Mouse (Mus musculus) neural tube, embryonic 10.5 days (tissue): ENCODE data around the gene Bicc1.
A peak's percentile ranks its signal among the peaks of the same experiment; 100 is the strongest.

Experiments
- DNase-seq: peaks from one replicate; pipeline ENCODE4 v3.0.0-alpha.2; 2017; ENCODE audit warnings: low spot score; ENCODE audit errors: extremely low spot score

Bicc1 gene

DNA sequence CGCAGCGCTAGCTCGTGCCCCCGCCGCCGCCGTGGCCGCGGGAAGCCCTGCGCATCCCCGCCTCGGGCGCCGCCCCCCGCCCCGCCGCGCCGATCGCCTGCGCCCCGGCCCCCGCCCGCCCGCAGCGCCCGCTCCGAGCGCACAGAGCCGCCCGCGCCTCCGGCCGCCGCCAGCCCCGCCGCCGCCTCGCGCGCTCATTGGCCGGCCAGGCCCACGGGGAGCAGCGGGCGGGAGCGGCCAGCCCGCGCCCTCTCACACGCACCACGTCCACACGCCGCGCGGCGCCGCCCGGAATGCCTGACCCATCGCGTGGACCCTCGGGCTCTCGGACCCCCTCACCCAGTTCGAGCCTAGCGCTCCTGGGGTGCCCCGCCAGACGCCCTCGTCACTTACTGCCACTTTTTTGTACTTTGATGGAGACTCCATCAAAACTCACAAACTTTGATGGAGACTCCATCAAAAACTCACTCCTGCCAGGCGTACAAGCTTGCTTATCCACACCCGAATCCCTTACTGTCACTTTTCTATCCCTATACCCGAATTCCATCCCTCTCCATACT, at the start of gene Bicc1:
Bicc1 (minus strand) TSS at position 25 of the 560 bp plus-strand sequence.
- peak; percentile 66 for DNase-seq

DNA sequence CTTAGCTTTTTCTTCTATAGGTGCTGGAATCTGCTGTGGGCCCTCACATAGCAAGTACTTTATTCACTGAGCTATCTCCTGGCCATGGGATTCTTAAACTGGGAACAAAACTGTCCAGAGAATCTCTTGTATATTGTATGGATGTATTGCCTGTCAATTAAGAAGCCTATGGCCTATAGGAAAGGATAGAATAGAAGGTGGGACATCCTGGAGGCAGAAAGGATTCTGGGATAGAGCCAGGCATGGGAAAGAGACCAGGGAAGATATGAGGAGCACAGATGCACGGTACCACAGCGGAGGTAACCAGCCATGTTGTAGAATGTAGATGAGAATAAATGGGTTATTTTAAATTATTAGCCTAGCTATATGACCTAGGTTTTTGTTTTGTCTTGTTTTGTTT, 42.0 kb upstream of the Bicc1 start:
- DNase-seq, result no peak

DNA sequence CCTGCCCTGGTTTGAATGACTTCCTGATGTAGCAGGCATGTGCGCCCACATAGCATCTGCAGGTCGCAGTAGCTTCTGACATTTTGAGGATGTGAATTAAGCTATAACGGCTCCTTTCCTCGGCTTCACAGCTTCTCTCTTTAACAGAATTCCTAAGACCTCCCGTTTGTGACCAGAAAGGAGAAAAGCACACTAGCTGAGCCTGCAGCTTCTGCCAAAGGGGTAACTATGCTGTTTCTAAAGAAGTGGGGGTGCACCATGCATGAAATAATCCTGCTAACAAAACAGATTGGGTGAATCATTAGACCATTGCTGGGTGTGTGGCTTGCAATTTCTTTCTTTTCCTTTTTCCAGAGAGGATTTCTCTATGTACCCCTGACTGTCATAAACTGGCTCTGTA, 41.5 kb upstream of the Bicc1 start:
- no peak for DNase-seq

DNA sequence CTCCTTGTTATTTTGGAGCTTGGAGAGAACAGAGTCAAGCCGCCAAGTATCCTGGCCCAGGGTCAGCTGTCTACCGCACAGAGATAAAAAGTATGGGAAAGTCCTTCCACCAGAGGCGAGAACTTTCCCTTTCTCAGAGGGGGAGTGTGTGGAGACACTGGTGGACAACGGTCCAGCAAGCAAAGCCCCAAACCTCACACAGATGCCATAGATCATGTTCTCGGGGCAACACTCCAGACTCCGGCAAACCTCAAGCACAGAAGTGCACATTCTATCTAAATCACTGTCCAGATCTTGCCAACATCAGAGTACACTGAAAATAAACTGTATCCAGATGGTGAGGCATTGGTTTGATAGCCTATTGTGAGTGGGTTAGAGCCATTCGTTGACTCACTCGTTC, 39.2 kb upstream of the Bicc1 start:
- no peak for DNase-seq

DNA sequence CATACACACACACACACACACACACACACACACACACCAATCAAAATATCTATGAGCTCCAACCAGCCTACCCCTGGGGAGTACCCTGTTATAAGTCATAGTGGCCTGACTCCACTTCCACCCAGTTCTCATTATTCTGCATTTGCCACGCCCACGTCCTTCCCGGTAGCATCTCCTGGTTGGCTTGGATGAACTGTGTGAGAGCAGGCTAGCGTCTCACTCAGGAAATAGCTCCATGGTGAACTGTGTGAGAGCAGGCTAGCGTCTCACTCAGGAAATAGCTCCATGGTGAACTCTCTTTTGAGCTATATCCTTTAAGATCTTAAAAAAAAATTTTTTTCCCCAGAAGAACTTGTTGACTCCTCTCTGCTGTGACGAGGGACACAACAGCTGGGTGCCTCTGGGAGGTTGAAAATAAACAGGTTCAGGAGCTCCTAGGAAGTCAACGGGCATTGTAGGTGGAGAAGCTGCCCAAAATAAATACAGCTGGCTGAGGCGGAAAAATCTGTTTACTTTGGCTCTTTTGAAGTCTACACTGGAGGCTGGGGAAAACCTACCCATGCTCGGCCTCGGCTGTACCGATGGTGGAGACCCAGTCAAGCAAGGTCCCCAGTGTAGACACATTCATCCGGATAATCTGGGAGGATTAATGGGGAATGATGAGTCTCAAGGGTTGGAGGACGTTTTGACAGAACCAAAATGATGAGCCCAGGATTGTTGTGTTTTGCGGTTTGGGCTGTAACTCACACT, 37.7 kb upstream of the Bicc1 start:
- DNase-seq, result no peak

DNA sequence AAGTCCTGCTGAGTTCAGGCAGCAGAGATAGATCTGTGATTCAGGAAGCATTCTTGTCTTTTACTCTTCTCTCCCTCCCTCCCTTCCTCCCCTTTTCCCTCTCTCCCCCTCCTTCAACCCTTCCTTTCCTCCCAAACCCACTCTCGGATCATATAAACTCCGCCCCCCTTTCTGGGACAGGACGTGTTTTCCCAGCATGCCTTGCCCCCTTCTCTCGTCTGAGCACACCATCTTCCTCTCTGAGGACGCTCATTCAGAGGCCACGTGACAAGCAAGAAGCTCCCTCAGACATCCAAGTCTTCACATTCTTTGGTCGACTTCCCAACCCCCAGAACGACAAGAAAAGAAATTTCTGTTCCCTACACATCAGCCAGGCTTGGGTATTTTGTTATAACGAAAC, 36.0 kb upstream of the Bicc1 start:
- DNase-seq, result no peak

DNA sequence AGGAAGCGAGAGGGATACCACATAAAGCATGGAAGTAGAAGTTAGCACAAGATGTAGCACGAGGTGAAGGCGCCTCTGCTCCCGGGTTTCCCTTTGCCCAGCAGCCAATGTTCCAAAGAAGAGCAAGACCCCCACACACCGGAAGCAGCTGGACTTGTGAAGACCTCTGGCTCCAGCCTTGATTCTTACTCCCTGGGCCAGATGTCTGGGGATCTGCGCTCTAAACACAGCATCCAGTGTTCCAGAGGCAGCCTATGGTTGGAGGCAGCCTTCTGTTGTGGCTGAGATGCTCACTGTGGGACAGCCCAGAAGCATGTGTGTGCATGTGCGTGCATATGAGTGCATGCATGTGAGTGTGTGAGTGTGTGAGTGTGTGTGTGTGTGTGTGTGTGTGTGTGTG, 35.2 kb upstream of the Bicc1 start:
- no peak for DNase-seq

DNA sequence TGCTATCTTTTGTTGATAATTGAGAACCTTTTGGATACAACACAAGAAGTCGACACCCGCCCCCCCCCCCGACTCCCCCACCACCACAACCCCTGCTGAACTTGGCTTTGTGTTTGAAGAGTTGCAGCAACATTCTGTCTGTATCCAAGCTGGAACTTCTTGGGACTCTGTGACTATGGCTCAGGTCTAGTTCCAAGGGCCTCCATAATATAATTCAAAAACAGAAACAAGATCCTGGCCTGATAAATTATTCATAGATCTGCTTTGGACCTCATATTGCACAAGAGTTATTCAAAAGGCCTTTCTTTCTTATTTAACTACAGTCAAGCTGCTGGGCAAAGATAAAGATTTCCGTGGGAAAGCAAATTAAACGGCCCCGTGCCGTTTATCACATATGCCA, 33.8 kb upstream of the Bicc1 start:
- DNase-seq, result no peak

DNA sequence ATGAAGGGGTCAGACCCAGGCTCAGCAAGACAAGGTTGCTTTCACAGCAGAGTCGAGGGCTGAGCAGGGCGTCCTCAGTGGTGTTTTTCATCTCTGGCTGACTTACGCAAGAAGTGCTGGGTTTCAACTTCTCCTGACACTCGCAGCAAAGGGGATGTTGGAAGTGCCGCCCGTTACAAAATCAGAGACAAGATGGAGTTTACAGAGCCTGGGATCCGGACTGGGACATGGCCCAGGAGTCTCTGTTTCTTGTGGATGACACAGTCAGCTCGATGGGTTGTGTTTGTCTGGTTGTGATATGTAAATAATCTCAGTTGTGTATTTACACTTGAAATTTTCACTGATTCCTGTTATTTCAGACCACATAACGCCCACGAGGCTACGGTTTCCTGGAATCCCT, 33.4 kb upstream of the Bicc1 start:
- DNase-seq, result no peak

DNA sequence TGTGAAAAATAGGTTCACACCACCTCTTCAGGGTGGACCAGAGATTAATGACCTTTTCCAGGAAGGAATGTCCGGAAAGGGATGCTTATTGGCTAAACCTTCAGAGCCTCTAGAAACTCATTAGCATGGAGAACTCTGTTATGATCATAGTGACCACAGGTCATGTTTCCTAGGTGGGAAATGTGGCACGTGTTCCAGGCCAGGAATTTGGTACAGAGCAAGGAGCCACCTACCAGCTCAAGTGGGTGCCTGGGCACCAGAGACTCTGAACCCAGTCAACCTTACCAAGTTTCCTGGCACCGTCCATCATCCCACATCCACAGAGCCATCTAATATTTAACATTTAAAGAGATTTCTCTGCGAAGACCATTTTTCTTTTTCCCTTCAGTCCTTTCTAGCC, 29.2 kb upstream of the Bicc1 start:
- DNase-seq, result no peak

DNA sequence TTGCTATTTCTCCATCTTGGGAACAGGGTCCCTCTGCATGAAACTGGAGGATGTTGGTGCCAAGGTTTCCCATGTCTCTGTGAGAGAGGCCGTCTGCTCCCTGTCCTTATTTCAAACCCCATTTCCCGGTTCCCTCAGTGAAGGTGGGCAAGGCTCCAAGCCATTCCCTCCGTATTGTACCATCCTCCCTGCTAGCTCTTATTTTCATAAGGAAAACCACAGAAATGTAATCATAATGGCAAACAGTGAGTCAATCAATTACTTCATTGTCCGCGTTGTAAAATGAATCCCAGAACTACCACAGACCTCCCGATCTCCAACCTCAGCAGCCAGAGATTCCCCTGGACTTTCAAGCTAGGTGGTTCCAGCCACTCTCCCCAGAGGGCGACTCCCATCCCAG, 25.6 kb upstream of the Bicc1 start:
- DNase-seq, result no peak

DNA sequence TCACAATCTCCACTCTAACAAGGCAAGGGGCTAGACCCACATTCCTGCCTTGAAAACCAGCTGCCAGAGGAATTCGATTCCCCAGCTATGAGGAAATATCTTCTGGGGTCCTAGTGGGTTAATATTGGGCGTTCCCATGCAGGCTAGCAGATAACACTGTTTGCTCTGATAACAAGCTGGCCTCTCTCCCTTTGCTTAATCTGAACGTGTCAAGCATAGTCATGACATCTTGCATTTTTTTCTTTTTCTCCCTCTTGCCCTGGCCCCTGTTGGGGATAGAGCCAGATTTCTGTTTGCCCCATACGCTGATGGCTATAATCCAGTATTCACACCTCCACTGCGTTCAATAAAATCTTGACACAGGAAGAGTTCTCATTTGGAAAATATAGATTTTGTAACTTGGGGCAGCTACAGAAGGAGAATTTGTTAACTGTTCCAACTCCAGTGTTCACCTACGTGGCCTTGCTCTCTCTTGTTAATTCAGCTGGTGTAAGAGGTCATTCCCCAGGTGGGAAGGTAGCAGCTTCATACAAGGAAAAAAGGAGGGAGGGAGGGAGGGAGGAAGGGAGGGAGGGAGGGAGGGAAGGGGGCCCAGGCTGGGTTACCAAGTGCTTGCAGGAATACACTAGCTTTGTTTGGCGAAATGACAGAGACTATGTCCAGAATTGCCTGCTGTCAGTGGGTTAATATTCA, 24.0 kb upstream of the Bicc1 start:
- no peak for DNase-seq

DNA sequence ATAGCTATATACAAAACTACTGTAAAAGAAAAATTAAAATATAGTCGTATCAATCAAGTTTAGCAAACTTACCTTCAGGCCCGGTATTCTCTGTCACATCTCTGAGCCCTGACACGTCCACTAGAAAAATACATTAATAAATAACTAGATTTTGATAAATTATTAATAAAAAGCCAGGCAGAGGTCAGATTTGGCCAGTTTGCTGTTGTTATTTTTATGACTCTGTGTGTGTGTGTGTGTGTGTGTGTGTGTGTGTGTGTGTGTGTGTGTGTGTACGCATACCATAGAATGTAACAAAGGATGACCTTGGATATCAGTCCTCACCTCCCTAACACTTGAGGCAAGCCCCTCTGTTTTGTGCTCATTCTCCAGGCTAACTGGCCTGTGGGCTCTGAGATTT, 22.4 kb upstream of the Bicc1 start:
- no peak for DNase-seq

DNA sequence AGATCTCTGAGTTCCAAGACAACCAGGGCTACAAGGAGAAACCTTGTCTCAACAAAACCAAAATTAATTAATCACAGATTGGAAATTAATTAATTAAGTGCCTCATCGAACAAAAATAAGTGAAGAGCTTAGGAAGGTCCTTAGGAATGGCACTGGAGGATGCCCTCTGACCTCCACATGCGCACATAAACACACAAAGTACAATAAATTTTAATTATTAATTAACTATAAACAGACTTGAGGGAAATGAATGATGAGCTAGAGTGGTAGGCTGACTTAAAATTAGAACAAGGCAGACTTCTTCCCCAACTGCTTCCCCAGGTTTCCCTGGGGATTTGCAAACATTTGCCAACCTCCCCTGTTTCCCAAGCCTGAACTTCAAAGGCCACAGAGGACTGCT, 21.6 kb upstream of the Bicc1 start:
- no peak for DNase-seq

DNA sequence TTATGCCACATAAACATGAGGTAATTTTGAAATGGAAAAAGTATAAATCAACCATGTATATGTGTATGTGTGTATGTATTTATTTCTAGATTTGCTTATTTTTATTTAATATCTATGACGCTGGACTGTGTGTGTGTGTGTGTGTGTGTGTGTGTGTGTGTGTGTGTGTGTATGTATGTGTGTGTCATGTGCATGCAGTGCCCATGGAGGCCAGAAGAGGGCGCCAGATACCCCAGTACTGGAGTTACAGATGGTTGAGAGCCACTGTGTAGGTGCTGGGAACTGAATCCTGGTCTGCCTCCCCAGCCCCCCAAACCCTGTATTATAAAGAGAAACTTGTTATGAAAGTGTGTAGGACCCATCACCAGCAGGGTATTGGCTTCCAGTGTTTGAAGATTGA, 20.6 kb upstream of the Bicc1 start:
- no peak for DNase-seq

DNA sequence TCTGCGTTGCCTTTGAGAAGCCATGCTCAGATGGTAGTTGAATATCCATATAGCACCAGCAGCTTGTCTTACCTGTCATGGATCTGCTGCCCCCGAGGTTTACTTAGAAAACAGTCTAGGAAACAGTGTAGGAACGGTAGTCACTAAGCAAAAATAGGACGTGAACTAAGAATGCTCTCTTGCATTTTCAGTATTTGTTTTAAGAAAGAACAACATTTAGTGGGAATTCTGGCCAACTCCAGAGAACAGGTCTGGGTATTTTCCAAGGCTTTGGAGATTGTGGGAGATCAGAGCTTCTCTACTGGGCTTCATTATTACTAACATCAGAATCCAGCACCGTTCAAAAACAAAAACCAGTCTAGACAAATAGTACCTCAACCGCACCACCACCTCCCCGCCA, 17.7 kb upstream of the Bicc1 start:
- no peak for DNase-seq

DNA sequence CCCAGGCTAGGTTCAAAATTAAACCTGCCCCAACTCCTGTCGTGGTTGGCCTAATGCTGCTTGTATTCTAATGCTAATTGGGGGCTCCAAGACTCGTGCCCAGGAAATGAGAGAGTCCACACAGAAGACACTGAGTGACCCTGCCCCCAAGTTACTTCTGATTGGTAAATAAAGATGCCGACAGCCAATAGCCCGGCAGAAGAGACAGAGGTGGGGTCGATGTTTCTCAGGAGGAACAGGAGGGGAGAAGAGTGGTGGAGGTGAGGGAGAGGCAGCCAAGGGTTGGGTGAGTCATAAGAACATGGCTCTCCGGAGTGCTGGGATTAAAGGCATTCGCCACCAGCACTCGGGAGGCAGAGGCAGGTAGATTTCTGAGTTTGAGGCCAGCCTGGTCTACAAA, 16.8 kb upstream of the Bicc1 start:
- no peak for DNase-seq

DNA sequence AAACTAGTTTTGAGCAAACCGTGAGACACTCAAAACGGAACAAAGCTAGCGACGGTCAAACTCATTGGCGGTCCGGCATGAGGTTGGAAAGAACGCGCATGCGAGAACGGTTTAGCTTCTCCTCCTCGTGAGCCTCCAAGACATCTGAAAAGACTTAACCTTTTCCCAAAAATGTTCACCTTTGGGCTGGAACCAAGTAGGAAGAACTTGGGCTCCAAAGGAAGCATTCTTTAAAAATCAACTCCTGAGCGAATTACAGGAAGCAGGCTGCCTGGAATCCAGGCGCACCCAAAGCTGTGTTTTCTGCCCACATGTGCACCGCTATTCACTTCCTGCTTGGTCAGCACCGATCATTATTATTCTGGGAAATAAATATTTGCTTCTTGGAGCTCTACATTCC, 15.8 kb upstream of the Bicc1 start:
- no peak for DNase-seq

DNA sequence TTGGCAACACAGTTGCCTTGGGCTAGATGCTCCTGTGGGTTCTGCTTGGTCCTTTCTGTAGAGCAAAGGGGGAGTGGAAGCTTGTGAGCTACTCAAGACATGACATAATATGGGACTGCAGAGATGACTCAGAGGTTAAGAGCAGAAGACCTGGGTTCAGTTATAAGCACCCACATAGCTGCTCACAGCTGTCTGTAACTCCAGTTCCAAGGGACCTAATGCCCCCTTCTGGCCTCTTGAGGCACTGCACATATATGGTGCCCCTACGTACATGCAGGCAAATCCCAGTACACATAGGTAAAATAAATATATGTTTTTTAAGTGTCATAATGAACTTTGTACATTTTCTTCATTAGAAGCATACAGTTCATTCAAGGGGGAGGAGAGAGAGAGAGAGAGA, 11.9 kb upstream of the Bicc1 start:
- DNase-seq, result no peak

DNA sequence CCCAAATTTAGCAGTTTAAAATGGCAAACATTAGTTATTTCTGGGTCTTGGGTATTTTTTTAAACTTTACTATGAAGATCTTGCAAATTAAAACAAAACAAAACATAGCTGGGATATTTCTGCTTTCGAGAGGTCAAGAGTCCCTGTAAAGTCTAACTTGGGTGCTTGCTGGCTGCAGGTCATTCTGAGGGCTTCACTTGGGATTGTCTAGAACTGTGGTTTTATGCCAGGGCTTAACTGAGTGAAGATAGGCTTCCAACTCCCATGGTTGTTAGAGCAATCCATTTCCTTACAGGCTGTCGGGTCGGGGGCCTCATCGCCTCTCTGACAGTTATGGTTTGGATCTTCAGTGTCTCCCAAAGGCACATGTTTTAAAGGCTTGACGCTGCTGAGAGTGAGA, 11.3 kb upstream of the Bicc1 start:
- no peak for DNase-seq

DNA sequence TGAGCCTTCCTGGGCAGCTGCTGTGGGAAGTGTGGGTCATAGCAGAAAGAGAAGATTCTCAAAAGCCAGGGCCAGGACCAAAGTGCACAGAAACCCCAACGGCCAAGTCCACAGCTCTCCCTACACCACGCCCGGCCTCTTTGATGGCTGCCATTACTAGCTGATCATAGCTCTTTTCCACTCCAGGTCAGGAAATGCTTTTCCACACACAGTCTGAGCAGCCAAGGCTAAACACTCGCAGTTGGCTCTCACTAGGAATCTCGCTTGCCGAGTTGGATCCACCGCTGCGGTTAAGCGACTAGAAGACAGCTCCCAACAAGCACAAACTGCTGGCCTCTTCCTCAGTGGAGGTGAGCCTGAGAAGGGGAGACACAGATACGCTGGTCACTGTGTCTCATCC, 10.3 kb upstream of the Bicc1 start:
- DNase-seq, result no peak

DNA sequence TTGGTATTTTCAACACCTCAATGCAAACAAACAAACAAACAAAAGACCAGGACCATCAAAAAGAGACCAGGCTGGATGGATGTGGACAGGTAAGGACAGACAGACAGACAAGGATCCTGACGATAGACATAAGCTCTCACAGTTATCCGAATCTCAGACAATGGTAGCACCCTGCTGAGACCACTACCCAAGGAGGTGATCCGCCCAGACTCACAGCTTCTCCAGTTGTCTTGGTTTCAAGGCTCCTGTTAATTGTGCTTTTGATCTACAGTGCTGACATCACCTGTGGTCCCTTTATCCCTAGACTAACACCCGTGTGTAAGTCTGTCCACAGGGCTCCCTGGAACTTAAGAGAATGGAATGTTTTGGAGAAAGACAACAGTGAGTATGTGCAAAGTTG, 9.7 kb upstream of the Bicc1 start:
- no peak for DNase-seq

DNA sequence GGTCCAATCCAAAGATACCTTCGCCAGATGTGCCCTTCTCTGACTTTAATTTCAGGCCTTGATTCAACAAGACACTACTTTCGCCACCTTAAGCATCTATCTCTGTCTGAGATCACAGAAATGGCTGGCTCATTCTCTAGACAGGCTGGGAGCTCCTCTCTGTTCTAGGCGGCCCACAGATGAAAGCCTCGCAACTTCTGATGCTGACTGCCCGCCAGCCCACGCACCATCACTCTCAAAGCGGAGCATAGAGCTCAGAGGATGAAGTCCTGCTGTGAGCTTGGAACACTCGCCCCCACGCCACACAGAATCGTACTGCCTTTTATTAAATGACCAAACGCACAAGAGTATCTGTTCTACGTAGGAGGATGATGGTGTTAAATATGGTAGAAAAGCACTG, 949 bp upstream of the Bicc1 start:
- DNase-seq, result no peak
